8 mouse cellular contexts compared by ENCODE assay signal in genomic region chr3:52266606-52267160, GRCm38 (mm10). TPM values are rescaled to one million over a fixed set of nuclear protein-coding genes. Genes with fewer than 3 reads are reported as not detected.
DNase-seq lines count a peak whose midpoint lies in the region; ATAC-seq and TF ChIP-seq lines count a peak whose summit lies in the region.

No protein-coding gene starts in this region.

- no peak for TF ChIP-seq CTCF in E14TG2a.4 (conservative IDR thresholded peaks at IDR 0.05; ENCODE audit: low read length)

- H3K27ac ChIP-seq in embryonic facial prominence, embryonic 11.5 days (replicated peaks; ENCODE audit: low read depth, low read length): no peak overlapping the region
- H3K27ac ChIP-seq in heart, embryonic 16.5 days (ENCODE audit: low read length): no peak overlapping the region

- H3K9me3 ChIP-seq in E14TG2a.4 (ENCODE audit: low read length): no peaks in the 10 kb centered on the region
- H3K9me3 ChIP-seq in embryonic facial prominence, embryonic 11.5 days (replicated peaks; ENCODE audit: control insufficient read depth, low read length): no peaks in the 10 kb centered on the region
- H3K9me3 ChIP-seq in heart, embryonic 16.5 days (replicated peaks; ENCODE audit: control insufficient read depth, low read length): no peaks in the 10 kb centered on the region

- peaks cover 27% of the 10 kb centered on the region for H3K27me3 ChIP-seq in E14TG2a.4 (ENCODE audit: insufficient read depth, low read length)
- peaks cover 6% of the 10 kb centered on the region for H3K27me3 ChIP-seq in embryonic facial prominence, embryonic 11.5 days (ENCODE audit: control insufficient read depth, insufficient read depth, low read length)
- H3K27me3 ChIP-seq in heart, embryonic 16.5 days (ENCODE audit: control insufficient read depth, insufficient read depth, low read length): peaks cover 2% of the 10 kb centered on the region; the same call in 1 of the 2 replicates

- no peaks in the 10 kb centered on the region; the same call in 1 of the 2 replicates for H3K36me3 ChIP-seq in E14TG2a.4 (ENCODE audit: insufficient read depth, low read length)
- H3K36me3 ChIP-seq in embryonic facial prominence, embryonic 11.5 days (replicated peaks; ENCODE audit: control insufficient read depth, insufficient read depth, low read depth, low read length): no peaks in the 10 kb centered on the region
- no peaks in the 10 kb centered on the region for H3K36me3 ChIP-seq in heart, embryonic 16.5 days (ENCODE audit: control insufficient read depth, insufficient read depth)

- H3K4me1 ChIP-seq in E14TG2a.4 (replicated peaks; ENCODE audit: low read depth, low read length): peaks cover 40% of the 10 kb centered on the region
- H3K4me1 ChIP-seq in embryonic facial prominence, embryonic 11.5 days (ENCODE audit: control insufficient read depth, insufficient read depth, low read length): no peaks in the 10 kb centered on the region
- H3K4me1 ChIP-seq in heart, embryonic 16.5 days (ENCODE audit: control insufficient read depth, insufficient read depth, low read length): peaks cover 19% of the 10 kb centered on the region

- no peak overlapping the region for H3K9ac ChIP-seq in embryonic facial prominence, embryonic 11.5 days (replicated peaks; ENCODE audit: low read length)
- H3K9ac ChIP-seq in heart, embryonic 16.5 days (ENCODE audit: low read length): peak overlapping the region; percentile 72; the same call in 1 of the 2 replicates

- no peak overlapping the region for H3K4me2 ChIP-seq in embryonic facial prominence, embryonic 11.5 days (ENCODE audit: low read depth, low read length)
- H3K4me2 ChIP-seq in heart, embryonic 16.5 days (ENCODE audit: low read depth, low read length): peak overlapping the region; percentile 93

- WGBS in embryonic facial prominence, embryonic 11.5 days: 9% methylated on average over 17 of the region's 17 CpGs
- 14% methylated on average over 17 of the region's 17 CpGs for WGBS in heart, embryonic 16.5 days

- H3K4me3 ChIP-seq in E14TG2a.4 (replicated peaks; ENCODE audit: low read length): peak overlapping the region; percentile 92
- H3K4me3 ChIP-seq in embryonic facial prominence, embryonic 11.5 days (ENCODE audit: low read depth, low read length): peak overlapping the region; percentile 84; the same call in 1 of the 2 replicates
- H3K4me3 ChIP-seq in heart, embryonic 16.5 days (ENCODE audit: low read length): peak overlapping the region; percentile 85

- ATAC-seq in embryonic facial prominence, embryonic 11.5 days (replicated peaks; ENCODE audit: insufficient number of reproducible peaks, low FRiP score, low TSS enrichment, low read depth): no peak
- no peak for ATAC-seq in heart, embryonic 16.5 days (replicated peaks; ENCODE audit: extremely low read depth, insufficient read depth, low FRiP score)
- no peak for ATAC-seq in megakaryocyte progenitor cell, adult 5-6 weeks (replicated peaks; ENCODE audit: poor library complexity)

- DNase-seq in embryonic facial prominence, embryonic 11.5 days (ENCODE audit: low spot score): no peak
- peak; percentile 45 to 62 for DNase-seq in kidney, postnatal 25 days
- peak; percentile 35 to 43 for DNase-seq in lung, postnatal 4 days
- DNase-seq in B cell, adult 2 months: no peak
- no peak for DNase-seq in spleen, adult 12 weeks (ENCODE audit: low spot score)

RNA-seq across cellular contexts. Expression of gene Foxo1, which starts 1.5 kb away (rescaled TPM):
- 5.2 and 5.8 TPM in 2 replicates for polyA plus RNA-seq in embryonic facial prominence, embryonic 11.5 days (2014; fragmentation: Nextera tagmentation; extraction: Ambion mirVana)
- 4.9 and 5.1 TPM in 2 replicates for polyA plus RNA-seq in heart, embryonic 16.5 days (2015; fragmentation: Nextera tagmentation; extraction: Ambion mirVana)
- 2.4 and 2.9 TPM in 2 replicates for total RNA-seq in megakaryocyte progenitor cell, adult 5-6 weeks (2015)
- 0.42 and 0.74 TPM in 2 replicates for total RNA-seq in megakaryocyte progenitor cell, adult 5-6 weeks (2017)

Comparison
In these comparisons a context has a peak if more than half of its experiments do, and no peak if none do; other contexts are left out.
1. DNase-seq: peak in kidney, postnatal 25 days (2 of 2) and lung, postnatal 4 days (2 of 2); none in embryonic facial prominence, embryonic 11.5 days (single experiment), B cell, adult 2 months (0 of 2) and spleen, adult 12 weeks (single experiment).
2. Peak in every context shown above with its lines, with median percentiles within 50 percentile points of each other: H3K4me3 ChIP-seq.